Mouse (Mus musculus) kidney, adult 11 months (tissue): Measurements from ENCODE around the gene Krt19.

Experiments used
- DNase-seq: peaks from one replicate; pipeline ENCODE4 v3.0.0; 2022

Krt19 gene

DNA sequence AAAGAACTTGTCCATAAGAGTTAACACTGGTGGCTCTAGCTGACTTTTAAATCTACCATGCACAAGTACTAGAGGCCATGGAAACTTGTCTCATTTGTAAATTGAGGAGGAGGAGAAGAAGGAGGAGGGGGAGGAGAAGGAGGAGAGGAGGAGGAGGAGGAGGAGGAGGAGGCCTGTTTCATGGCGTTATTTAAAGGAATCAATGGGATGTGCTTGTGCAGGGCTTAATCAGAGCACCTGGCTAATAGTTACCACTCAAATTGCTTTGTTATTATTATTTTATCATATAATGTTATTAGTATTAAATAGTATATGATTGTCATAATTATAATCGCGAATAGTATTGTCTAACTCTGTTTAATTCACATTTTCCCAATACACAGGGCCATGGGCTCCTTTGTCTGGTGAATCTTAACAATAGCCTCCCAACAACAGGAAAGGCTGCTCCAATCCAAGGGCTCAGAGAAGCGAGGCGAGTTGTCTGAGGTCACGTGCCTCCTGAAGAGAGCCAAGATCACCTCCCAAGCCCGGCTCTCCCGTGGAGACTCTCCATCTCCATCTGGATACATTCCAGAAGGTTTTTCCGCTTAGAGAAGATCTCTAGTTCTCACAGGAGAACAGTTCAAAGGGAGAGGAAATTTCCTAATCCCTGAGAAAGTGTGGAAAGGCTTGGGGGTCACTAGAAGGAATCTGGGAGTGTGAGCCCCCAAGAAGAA lies at the start of gene Krt19:
Gene Krt19 (minus strand): TSS at position 51 of the 716 bp plus-strand sequence.
- no peak for DNase-seq

DNA sequence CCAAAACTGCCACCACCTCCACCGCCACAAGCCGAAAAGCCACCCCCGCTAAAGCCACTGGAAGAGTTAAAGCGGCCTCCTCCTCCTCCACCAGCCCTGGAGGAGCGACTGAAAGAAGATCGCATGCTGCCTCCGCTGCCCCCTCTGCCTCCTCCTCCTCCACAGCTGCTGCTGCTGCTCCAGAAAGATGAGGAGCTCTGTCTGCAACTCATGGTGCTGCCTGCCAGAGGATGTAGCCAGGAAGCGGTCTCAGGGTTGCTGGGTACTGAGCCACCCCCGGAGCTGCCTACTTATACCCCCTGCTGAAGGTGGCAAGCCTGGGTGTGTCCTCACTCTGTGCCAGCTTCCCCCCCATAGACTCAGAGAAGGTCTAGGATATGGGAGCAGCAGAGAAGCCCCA lies 44.5 kb upstream of the Krt19 start, which contains the start of gene Krt9:
Gene Krt9 (minus strand): TSS at position 255 of the 400 bp plus-strand sequence.
- no peak for DNase-seq

DNA sequence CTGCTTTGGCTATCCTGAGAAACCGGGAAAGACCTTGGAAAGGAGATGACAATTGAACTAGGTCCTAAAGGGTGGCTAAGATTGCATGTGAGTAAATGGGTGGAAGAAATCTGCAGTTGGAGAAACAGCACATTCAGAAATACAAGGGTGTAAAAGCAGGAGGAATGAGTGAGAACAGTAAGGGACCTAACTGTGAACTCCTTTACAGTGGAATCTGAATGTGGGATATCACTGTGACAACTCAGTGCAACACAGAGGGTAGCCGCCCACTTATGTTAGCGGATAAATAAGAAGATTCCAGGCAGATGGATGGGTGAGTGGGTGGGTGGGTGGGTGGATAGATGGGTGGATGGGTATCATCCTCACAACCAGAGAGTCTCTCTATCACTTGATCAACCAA lies 43.4 kb upstream of the Krt19 start:
- DNase-seq = no peak

DNA sequence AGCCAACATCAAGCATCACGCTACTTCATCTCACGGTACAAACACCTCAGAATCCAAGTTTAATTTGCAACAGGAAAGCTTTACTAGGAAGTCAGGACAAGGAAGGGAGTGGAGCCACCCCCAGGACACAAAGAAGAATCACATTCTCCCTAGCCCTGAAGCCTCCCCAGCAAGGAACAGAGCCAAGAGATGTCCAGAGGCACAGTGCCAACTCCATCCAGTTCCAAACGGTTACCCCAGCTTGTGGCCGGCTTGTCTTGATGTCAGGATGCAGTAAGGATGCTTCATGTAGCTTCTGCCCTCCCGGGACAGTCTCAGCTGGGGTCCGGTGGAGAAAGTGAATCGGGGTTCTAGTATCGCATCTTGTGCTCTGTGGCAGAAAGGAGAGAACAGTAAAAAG lies 38.3 kb upstream of the Krt19 start:
- DNase-seq = no peak

DNA sequence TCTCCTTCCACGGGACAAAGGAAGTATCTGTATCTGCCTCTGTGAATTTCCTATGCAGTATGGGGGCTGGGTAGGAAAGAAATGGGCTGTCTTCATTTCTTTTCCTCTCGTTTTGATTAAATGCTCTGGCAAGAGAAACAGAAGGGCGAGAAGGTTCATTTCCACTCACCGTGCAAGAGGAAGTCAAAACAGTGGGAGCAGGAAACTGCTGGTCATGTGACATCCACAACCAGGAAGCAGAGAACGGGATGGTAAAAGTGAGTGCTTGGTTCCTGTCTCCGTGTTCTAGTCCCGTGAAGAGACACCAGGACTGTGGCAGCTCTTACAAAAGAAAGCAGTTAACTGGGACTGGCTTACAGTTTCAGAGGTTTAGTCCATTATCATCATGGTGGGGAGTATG lies 33.3 kb upstream of the Krt19 start:
- no peak for DNase-seq

DNA sequence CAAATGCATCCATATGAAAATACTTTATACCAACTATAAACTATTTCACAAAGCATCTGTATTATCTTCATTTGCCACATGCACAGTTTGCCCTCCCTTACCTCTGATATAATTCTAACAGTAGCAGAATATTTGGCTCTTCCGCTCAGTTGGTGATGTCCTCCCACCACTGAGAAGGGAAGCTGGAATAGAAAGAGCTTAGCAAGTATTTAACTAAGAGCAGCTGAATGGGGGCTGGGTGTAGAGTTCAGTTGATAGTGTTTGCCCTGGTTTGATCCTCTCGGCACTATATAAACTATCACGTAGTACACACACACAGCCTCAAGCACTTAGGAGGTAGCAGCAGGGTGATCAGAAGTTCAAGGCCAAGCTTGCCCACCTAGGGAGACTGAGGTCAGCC lies 30.8 kb upstream of the Krt19 start:
- DNase-seq = no peak

DNA sequence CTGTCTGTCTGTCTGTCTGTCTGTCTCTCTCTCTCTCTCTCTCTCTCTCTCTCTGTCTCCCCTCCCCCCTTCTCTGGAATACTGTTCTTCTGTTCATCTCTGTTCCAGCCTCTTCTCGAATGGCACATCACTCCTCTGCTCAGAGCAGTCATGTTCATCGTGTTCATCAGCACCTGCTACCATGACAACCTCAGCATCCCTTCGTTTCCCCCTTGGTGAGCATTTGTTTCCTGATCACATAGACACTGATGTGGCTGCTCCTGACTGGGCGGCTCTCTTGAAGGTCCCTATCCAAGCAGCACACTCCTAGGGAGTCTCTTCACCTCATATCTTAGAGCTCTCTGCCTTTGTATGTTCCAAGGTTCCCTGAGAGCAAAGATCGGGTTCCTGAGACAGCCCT lies 29.8 kb upstream of the Krt19 start:
- no peak for DNase-seq

DNA sequence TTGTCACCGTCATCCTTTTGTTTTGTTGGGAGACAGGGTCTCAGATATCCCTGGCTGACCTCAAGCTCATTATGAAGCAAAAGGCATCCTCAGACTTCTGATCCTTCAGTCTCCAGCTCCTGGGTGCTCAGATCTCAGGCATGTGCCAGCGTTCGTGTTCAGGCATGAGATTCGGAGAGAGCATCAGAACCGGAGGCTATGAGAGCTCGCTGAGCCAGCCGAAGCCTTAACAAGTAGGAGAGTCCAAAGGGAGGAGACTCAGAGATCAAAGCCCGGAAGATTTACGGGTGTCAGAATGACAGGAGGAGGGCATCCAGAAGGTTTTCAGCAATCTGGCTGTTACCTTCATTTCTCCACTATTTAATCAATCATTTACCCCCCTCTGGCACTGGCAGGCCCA lies 28.3 kb upstream of the Krt19 start:
- DNase-seq = no peak

DNA sequence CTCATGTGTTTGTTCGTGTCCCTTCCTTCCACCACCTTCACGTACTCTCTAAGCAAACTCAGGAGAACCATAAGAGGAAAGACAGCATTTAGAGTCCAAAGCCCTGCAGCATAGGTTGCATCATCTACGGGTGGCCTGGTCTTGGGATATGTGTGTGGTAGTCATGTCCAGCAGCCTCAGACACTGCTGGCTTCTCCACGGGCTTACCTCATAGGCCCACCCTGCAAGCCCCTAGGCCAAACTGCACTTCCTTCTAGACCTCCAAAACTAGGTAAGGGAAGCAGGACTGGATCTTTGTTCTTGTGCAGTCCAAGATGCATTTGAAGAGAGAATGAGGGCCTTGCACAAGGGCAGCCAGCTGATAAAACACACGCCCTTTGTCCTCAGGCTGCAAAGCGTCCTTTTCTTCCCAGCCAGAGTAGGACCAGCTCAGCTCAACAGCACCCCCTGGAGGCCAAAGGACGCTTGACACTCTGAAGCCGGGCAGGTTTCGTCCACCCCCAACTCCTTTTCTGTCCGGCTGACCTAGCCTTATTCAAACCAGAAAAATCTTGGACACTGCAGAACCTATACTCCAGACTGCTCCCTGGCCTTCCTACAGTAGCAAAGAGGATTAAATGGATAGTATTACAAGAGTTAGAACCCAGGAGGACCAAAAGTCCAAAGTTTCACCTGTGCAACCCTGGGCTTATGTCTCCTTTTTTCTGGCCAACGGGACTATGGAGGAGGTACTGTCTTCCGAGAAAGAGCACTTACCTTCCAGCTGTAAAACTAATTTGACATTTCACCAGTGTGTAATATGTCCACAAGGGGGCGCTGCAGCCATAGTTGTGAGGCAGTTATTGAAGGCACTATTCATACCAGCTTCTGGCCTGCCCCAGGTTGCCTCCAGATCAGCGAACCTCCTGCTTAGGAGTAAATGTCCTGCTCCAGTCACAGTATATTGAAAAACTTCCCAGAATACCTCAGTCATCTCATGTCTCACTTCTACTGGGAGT lies 20.6 kb upstream of the Krt19 start:
- peak; percentile 26 for DNase-seq

DNA sequence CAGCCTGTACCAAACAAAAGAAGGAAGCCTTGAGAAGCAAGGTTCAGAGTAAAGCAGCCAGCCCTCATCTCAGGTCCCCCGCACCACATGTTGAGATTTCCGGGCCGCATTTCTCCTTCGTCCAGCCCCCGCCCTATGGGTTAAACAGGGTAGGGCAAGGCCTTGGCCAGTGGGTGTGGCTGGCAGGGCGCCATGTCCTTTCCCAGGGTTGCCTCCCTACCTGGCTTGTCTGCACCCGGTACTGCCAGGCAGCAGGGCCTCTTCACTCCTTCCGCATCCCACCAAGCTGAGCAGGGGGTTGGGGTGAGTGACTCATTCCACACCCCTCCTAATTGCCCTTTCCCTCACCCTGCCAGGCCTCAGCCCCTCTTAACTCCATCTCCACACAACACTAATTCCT lies 19.6 kb upstream of the Krt19 start:
- DNase-seq = no peak

DNA sequence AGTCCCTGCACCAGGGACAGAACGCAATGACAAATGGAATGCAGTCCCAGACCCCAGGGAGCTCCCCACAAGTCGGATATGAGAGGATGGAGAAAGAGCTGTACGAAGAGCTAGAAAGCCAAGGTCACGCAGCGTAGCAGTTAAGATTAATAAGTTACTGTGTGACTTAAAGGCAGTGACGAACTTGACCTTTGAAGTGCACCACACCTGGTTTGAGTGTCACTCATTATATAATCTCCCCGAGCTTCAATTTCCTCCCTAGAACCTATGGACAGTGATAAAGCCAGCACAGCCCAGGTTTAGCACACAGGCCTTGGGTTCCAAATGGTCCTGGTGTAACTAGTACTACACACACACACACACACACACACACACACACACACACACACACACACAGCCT lies 15.9 kb upstream of the Krt19 start:
- DNase-seq = peak; percentile 24

DNA sequence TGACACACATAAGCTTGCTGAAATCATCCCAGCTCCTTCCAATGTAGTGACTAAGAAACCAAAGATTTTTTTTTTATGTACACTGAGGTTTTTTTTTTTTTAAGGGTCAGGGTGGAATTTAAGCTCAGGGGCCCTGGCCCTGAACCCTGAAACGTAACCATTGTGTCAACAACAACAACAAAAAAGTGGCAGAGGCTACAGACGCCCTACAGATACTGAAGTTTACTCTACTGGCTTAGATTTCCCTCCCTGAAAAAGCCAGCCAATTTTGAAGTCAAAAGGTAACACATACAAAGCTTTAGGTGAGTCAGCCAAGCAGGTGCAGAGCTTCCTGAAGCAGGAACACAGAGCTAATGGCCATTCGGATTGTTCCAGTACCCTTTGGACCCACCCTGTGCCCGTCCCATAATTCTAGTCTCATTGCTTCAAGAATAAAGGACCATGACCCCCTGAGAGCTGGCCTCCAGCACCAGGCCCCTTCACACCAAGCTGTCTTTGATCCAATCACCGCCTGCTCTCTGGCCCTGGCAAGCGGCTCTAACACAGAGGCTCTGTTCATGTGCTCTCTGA lies 9.5 kb upstream of the Krt19 start:
- no peak for DNase-seq

DNA sequence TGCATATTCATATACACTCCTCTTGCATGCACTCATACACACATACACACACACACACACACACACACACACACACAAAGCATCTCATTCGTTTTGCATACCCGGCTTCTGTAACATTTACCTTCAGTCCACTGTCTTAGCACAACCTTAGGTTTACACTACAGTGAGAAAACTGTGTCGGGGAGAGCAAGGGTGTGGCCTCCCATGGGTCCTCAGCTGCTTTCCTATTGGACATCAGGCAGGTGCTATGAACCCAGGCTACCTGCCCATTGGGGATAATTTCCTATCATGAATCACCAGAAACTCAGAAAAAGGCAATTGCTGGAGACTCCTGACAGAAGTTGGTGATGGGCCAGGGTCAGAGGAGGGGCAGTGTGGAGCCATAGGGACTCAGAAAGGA lies 8.9 kb upstream of the Krt19 start:
- no peak for DNase-seq

DNA sequence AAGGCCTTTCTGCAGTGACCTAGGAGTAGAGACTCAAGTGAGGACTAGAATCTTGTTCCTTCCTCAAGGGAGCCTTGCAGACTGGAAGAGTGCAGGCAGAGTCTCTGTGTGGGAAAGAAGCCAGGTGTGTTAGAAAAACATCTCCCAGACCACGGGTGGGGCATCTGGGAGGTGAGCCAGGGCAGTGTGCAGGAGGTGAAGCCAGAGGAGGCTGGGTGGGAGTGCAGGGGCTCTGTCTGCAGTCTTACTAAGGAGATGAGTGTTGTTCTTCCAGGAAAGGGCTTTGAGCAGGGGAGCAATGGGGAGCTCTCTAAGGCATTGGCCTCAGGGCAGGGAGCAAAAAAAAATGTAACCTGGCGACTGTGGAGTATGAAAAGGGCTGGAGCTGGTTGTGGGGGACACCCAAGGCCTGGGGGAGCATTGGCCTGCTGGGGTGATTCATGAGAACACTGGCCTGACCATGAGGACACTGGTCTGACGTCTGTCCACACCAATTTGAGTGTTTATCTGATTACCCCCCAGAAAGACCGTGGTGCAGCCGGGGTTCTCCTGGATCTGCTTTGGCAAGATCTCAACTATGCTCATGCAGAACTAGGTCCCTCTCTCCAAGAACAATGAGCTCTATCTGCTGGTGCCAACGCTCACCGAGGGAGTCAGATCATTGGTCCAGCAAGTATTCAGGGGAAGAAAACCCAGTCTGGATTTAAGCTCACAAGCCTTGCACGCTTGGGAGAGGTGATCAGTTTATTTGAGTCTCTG lies 7.2 kb upstream of the Krt19 start:
- DNase-seq = no peak

DNA sequence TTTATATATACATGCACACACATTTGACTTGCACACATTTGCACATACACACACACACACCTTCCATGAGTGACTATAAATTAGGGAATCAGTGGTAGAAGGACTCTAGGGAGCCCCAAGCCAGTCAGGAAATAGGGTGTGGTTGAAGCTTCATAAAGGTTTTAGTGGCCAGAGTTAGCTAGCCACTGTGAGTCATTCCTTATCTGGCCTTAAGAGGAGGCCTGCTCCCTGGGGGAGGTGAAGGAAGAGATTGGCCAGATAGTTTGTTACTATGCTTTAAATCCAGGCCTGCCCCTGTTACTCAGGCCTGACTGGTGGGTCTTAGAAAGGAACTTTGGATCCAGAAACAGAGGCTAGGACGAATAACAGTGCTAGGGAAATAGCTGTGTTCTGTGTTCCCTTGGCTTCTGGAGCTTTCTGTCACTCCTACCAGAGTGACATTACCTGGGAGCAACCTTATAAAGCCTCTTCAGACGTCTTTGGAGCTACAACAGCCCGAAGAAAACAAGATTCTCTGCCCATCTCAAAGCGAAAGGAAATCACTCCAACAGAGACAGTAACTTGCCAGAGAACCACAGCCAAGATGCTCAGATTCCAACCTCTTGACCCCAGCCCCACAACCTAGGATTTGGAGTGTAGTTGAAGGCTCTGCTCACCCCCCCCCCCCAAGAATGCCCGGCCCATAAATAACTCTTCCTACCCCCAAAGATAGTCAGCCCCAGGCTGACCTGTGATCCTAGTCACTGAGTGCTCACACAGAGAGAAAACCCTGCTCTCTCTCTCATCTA lies 705 bp downstream of the Krt19 start:
- DNase-seq = no peak

DNA sequence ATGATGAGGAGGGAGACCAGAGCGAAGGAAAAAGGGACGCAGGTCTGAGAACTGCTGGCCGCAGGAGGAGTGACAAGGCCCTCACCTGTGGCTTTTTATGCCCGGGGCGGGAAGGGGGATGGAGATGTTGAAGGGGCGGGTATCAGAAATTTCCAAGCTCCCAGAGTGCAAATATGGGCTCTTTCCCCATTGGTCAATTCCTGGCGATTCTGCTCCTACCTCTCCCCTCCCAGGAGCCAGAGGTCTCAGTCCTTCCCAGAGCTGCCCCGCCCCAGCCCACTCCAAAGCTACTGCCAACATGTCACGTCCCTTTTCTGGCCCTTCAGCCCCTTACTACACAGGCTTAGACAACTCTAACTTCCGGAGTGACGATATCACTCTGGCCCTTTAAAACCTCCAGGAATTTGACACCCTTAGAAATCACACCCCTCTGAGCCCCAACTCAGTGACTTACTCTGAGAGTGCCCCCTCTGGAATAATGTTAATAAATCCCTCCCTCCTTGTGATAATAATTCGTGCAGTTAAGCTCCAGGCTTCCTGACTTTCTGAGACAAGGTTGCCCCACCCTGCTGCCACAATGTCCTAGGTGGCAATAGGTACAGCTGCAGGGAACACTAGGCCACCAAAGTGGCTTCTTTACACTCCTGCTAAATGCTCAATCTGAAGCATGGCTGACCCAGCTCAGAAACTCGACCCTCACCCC lies 2.5 kb downstream of the Krt19 start:
- DNase-seq = peak; percentile 11

DNA sequence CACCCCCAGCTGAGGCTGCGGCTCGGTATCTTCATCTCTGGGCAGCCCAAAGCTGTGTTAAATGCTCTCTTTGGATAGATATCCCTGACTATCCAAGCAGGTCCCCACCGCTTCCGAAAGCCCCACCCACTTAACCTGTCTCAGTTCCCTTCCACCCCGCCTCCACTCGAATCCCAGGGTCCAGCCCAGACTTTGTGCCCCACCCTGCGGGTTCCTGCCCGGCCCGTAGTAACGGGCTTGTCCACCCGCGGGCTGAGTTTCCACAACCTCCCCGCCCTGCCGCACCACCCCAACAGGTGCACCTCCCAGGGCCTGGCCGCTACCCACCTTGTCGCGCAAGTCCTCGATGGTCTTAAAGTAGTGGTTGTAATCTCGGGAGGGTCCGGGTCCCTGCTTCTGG lies 3.4 kb downstream of the Krt19 start:
- peak; percentile 10 for DNase-seq

DNA sequence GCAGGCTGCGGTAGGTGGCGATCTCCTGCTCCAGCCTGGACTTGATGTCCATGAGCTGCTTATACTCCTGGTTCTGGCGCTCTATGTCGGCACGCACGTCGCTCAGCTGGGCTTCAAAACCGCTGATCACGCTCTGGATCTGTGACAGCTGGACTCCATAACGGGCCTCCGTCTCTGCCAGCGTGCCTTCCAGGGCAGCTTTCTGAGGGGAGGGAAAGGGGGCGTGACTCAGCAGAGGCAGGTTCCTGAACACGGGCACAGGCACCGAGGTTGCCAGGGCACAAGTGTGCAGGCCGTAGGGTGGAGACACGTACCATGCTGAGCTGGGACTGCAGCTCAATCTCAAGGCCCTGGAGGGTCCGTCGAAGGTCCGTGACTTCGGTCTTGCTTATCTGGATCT lies 7.5 kb downstream of the Krt19 start:
- peak; percentile 28 for DNase-seq

DNA sequence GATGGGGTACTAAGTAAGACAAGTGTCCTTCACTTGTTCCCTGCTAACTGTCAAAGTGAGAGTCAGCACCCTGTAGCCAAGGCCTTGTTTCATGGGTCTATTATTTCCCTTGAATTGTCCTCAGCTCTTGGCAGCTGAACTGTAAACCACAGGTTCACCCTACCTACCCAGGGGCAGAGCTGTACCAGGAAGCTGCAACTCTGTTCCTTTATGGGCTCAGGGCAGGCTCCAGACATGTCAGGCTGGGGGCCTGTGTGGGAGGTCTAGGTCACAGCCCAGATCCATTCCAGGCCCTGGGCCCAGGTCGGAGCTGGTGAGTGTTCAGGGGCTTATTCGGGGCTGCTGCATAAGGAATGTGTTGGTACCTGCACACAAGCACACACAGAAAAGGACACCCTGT lies 9.1 kb downstream of the Krt19 start:
- no peak for DNase-seq

DNA sequence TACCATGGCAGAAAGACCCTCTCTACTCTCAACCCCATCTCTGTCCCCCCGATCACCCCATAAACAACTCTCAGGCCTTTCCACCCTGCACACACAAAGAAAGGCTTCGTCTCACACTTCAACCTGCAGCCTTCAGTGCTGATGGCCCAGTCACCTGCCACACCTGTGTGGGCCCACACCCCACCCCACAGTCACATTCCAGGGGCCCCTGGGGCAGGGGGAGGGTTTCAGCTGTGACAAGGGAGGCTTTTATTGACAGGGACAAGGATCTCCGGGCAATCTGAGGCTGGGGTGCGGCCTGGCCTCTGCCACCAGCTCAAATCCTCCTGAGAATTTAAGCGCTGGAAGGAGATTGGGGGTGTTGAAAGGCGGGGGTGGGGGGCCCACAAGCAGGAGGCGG lies 9.7 kb downstream of the Krt19 start:
- no peak for DNase-seq

DNA sequence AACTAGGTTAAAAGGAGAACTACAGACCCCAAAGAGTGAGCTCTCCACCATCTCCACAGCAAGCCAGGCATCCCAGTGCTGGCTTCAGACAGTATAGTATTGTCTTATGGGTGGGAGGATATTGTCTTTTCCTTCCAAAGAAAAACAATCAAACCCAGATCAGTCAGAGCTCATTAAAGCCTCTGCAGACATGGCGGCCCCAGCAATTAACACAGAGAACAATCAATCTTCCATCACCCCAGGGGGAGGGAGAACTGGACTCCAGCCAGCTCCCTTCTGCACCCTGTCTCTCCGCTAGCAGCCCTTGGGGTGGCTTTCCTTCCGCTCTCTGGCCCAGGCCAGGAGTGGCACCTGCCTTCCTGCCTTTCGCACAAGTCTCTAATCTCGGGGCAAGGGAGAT lies 10.8 kb downstream of the Krt19 start:
- DNase-seq = no peak

DNA sequence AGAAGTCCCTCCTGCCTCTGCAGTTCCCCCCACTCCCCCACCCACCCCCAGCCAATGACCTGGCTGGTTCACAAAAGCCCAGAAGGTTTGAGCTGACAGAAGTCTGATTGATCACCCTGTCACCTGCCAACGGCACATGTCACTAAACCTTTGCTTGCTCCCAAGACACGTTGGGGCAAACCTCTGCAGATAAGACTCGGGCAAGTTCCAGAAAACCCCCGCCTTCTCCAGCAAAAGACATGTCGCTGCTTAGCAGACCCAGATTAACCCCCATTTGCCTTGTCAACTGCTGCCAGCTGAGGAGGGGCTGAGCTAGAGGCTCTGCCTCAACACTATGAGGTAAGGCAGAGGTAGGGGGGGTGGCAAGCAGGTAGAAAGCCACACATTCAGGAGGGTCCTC lies 11.9 kb downstream of the Krt19 start:
- DNase-seq = no peak
